Mouse (Mus musculus) lung, adult 2 months (tissue): ENCODE results near the gene Pank2.

Experiments used
- CTCF ChIP-seq: fragments of 200-500 bp; IDR thresholded peaks from 2 replicates; pipeline ENCODE4 v1.5.1; 2011; ENCODE audit warnings: mild to moderate bottlenecking, low read length, control low read depth; ENCODE audit not compliant: insufficient read depth
- POLR2A ChIP-seq: fragments of 200-500 bp; IDR thresholded peaks from 2 replicates; pipeline ENCODE4 v1.6.1; 2011; ENCODE audit warnings: low read depth, mild to moderate bottlenecking, control low read depth, low read length, borderline replicate concordance; ENCODE audit errors: extremely low read depth

- TF ChIP-seq CTCF (no peak), POLR2A (no peak)
These were observed 68.3 kb downstream of the Pank2 start for GRCm38 (mm10) chr2:131330548-131330947.
